Mouse (Mus musculus): ENCODE measurements around the gene Btbd2. TPM values are rescaled to one million over a fixed set of nuclear protein-coding genes. Genes with fewer than 3 reads are reported as not detected.
"Not testable (repeated sequence)": the region's sequence is repeated elsewhere in the genome, so short reads cannot be mapped to it uniquely, and the experiment has no call there.

Btbd2 gene
- polyA plus RNA-seq, 3 experiments from 2014 or later = 3.4 to 10.4 (median 9.2) TPM

GRCm38 (mm10) chr10:80627685-80628084 is 29.2 kb downstream of the Btbd2 start:
- no peak for ATAC-seq

GRCm38 (mm10) chr10:80625764-80626163 is 31.1 kb downstream of the Btbd2 start:
- ATAC-seq = no peak

- peak; percentile 17 for ATAC-seq
These were observed 33.2 kb downstream of the Btbd2 start for GRCm38 (mm10) chr10:80623457-80624191.

GRCm38 (mm10) chr10:80622661-80623456 is 34.0 kb downstream of the Btbd2 start, which contains the start of gene Csnk1g2:
TSS of gene Csnk1g2 (plus strand) at chr10:80622838.
- ATAC-seq = no peak

- ATAC-seq = peak; percentile 78
These were observed 34.8 kb downstream of the Btbd2 start for GRCm38 (mm10) chr10:80621940-80622660.

GRCm38 (mm10) chr10:80621690-80621939 is 35.3 kb downstream of the Btbd2 start:
- no peak for ATAC-seq

GRCm38 (mm10) chr10:80620796-80621689 is 35.8 kb downstream of the Btbd2 start:
- no peak for ATAC-seq

- ATAC-seq = no peak
These were observed 36.5 kb downstream of the Btbd2 start for GRCm38 (mm10) chr10:80620365-80620764.

GRCm38 (mm10) chr10:80619465-80620244 is 37.2 kb downstream of the Btbd2 start:
- ATAC-seq = no peak

- ATAC-seq = peak; percentile 67
These were observed 38.7 kb downstream of the Btbd2 start for GRCm38 (mm10) chr10:80618181-80618580.

- ATAC-seq = no peak
These were observed 42.5 kb downstream of the Btbd2 start for GRCm38 (mm10) chr10:80614351-80614750.

GRCm38 (mm10) chr10:80613821-80614220 is 43.0 kb downstream of the Btbd2 start:
- no peak for ATAC-seq

GRCm38 (mm10) chr10:80611905-80612304 is 45.0 kb downstream of the Btbd2 start:
- ATAC-seq = no peak

GRCm38 (mm10) chr10:80611024-80611423 is 45.8 kb downstream of the Btbd2 start:
- ATAC-seq = peak; percentile 44

GRCm38 (mm10) chr10:80610116-80610785 is 46.6 kb downstream of the Btbd2 start:
- ATAC-seq = peak; percentile 44

GRCm38 (mm10) chr10:80609269-80609924 is 47.5 kb downstream of the Btbd2 start:
- ATAC-seq = no peak

GRCm38 (mm10) chr10:80608435-80608834 is 48.4 kb downstream of the Btbd2 start:
- no peak for ATAC-seq

- ATAC-seq = no peak
These were observed 50.0 kb downstream of the Btbd2 start for GRCm38 (mm10) chr10:80606737-80607350.

GRCm38 (mm10) chr10:80606306-80606705 is 50.6 kb downstream of the Btbd2 start:
- peak; percentile 36 for ATAC-seq

GRCm38 (mm10) chr10:80605721-80606120 is 51.1 kb downstream of the Btbd2 start, which contains the start of gene Gm49322:
TSS of gene Gm49322 (plus strand) at chr10:80606021.
- not testable (repeated sequence) for ATAC-seq

Data from inflammation-experienced regulatory T-cells, adult 6 months (primary cell).